Mouse (Mus musculus) CD4-positive helper T cell, adult 2 months (primary cell): ENCODE results near the gene Lsr.
"Not testable (repeated sequence)": the region's sequence is repeated elsewhere in the genome, so short reads cannot be mapped to it uniquely, and the experiment has no call there.

Experiments used
- DNase-seq: peaks from one replicate; pipeline ENCODE4 v3.0.0-alpha.2; 2012; ENCODE audit warnings: low read depth, missing footprints, low spot score

The Lsr gene

DNA sequence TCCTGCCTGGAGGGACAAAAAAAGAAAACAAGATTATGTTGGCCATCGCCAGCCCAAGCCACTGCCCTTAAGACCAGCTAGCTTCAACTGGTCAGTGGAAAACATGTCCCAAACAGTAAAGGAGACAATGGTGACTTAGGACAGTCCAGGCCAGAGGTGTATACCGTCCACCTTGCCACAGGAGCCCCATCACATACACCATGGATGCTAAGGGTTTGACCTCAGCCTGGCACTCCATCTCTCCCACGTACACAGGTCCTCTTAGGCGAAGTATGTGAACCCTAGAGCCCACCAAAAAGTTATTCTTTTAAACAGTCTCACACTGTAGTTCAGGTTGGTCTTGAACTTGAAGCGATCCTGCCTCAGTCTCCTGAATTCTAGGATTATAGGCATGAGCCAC, 10.4 kb downstream of the Lsr start:
- DNase-seq: no peak

- no peak for DNase-seq
These were observed 13.4 kb downstream of the Lsr start for GRCm38 (mm10) chr7:30959786-30960349.

DNA sequence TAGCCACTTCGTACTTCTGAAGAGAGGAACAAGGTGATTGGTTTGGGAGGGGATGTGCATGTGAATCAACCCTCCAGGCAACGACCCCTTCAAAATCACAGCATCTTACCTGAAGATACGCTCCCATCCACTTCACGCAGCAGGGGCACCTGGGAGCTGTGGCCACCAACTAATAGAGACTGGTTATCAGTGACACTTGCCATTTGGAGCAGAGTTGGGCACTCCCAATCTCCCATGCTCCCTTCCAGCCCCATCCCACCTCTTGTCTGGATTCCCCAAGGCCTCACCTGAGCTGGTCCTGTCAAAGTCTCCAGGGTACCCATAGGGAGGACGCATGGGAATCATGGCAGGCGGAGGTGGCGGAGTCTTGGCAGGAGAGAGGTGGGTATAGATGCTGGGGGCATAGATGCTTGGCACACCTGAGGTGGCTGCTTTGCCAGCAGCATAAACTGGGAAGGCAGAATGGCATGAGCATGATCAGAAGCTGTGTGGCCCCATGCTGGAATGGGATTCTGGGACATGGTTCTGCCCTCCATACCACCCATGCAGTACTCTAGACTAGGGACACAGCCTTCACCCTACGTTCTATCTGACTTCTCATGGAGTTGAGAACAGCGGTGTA, 14.3 kb downstream of the Lsr start:
- no peak for DNase-seq

DNA sequence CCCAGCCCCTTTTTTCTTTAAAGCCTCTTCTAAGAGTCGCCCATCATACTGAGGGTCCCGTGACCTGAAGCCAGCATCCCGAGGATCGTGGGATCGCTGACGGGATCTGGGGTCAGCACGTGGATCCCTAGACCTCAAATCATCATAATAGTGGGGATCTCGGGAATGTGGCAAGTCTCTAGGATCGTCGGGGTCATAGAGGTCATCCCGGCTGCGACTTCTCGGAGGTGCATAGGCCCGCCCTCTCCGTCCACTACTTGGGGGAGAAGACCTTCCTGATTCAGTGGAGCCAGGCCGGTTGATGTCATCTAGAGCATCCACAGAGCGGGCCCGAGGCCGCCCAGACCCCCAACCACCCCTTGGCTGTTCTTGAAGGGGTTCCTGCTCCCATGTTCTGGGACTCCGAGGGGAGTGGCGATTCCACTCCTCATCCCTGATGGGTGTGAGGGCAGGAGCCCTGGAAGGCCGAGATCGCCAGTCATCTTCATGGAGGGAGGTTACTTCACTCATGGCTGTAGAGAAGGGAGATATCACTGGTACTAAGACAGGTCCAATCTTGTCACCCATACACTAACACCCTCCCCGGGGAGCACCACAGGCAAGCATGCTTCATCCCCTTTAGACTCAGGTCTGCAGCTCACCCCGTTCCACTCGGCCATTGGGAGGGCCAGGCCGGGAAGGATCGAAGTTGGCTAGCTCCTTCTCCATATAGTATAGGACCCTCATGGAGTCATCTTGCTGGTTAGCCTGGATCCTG, 15.0 kb downstream of the Lsr start:
- DNase-seq: no peak

GRCm38 (mm10) chr7:30957367-30957783, 15.9 kb downstream of the Lsr start:
- DNase-seq: peak; percentile 94

DNA sequence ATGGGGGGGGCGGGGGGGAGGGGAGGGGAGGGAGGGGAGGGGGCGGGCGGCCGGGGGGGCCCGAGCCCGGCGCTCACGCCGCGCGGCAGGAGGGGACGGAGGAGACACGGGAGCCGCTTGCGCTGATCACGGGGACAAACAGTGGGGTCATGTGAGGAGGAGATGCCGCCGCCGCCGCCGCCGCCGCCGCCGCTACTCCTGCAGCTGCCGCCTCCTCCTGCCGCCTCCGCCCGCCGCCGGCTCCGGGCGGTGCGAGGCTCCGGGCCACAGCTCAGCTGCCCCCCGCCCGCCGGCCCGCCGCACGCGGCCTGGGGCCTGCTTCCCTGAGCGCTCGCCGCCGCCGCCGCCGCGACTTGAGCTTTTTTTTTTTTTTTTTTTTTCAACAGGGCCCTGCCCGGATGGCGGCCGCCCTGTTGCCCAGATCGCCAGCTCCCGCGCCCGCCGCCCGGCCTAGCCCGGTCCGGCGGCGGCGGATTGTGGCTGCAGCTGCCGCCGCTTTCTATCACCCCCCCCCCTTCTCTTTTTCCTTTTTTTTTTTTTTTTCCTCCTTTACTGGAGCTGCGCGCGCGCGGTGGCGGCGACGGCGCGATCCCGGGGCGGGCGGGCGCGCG, 16.4 kb downstream of the Lsr start, which contains the start of gene Usf2:
TSS of gene Usf2 (minus strand) at position 48 of the 611 bp plus-strand sequence.
- peak; percentile 89 for DNase-seq

- DNase-seq: no peak
These were observed 16.9 kb downstream of the Lsr start for GRCm38 (mm10) chr7:30956357-30956751.

DNA sequence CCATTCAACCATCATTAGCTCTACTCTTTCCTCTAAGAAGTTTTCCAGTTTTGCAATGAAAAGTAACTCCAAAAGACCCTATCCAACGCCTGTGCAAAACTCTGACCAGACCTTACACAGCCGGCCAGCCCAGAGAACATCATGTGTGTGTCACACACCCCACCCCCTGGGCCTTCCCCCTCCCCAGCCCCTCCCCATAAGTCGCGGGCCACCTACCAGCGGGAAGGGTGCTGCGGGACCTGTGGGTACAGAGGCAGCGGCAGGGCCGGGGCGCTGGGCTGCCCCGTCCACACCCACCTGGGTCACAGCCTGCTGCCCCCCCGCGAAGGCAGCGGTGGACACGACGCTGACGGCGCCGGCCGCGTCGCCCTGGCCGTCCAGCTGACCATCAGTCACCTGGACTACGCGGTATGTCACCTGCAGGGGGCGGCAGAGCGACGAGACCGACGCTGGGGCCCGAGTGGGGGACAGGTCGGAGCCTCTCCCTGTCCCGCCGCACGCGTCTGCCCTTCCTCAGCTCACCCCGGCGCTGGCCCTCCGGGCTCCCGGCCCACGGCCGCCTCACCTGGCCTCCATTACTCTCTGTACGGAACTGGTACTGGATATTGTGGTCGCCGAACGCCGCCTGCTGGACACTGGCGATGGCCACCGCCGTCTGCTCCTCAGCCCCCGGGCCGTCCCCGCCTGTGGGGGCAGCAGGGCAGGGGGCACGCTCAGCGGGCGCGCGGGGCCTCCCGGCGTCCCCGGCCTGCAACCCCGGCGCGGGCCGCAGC, 17.5 kb downstream of the Lsr start:
- DNase-seq: peak; percentile 73

DNA sequence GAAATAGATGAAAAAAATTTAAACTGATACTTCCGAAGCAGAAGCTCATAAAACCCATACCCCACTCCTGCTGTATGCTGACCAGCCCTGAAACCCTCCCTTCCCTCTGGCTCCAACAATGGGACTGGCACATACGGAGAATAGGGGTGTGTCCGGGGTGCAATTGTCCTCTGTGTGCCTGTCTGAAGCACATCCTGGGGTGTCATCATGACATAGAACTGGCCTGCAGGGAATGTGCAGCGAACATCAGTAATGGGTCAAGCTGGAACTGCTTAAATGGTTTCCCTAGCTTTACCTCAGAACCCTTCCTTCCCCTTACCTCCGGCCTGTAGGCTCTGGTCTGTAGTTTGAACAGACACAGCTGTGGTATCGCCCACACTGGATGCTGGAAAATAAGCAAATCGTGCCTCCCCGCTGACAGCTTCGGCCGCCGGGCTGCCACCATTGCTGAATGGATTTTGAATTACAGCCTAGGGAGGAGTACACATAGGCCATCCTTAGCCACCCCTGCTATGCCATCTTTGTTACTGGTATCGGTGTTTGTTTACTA, 18.2 kb downstream of the Lsr start:
- DNase-seq: no peak

DNA sequence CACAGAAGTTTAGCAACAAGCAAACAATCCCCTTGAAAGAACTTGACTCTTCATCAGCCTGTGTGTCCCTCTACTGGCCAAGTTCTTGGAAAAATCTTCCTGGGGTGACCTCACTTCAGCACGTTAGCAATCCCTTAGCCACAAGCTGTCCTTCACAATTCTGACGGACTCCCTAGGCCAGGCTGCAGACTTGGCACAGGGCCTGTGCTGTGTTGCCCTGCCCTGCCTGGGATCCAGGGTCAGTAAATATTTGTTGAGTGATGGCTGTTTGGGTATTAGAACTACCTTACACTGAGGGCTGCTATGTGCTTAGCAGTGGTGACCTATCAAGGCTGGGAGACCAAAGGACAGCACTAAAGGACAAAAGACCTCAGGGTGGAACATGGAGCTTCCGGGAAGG, 19.2 kb downstream of the Lsr start:
- no peak for DNase-seq

- DNase-seq: no peak
These were observed 19.8 kb downstream of the Lsr start for GRCm38 (mm10) chr7:30953459-30953858.

- DNase-seq: no peak
These were observed 20.6 kb downstream of the Lsr start for GRCm38 (mm10) chr7:30952441-30953265.

DNA sequence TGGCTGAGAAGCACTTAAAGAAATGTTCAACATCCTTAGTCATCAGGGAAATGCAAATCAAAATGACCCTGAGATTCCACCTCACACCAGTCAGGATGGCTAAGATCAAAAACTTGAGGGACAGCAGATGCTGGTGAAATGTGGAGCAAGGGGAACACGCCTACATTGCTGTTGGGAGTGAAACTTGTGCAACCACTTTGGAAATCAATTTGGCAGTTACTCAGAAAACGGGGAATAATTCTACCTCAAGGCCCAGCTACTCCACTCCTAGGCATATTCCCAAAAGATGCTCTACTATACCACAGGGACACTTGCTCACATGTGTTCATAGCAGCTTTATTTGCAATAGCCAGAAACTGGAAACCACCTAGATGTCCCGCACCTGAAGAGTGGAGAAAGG, 23.4 kb downstream of the Lsr start:
- DNase-seq: not testable (repeated sequence)

GRCm38 (mm10) chr7:30945876-30946275, 27.4 kb downstream of the Lsr start:
- no peak for DNase-seq

DNA sequence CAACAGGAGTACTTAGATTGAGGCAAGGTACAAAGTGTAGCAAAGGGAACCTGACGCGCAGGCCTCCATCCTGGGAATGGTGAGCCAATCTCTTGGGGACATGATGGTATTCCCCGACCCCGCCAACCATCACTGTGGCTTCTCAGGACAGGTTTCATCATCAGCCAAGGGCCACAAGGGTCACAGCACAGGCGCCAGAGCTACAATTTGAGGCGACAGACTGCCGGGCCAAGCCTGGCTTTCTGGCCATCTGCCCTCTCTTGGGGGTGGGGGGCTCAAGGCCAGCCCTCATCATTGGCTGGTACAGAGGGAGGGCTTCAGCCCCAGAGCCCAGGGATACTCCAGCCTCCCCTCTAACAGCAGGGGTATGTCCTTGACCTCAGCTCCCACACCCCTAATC, 27.8 kb downstream of the Lsr start:
- DNase-seq: not testable (repeated sequence)

DNA sequence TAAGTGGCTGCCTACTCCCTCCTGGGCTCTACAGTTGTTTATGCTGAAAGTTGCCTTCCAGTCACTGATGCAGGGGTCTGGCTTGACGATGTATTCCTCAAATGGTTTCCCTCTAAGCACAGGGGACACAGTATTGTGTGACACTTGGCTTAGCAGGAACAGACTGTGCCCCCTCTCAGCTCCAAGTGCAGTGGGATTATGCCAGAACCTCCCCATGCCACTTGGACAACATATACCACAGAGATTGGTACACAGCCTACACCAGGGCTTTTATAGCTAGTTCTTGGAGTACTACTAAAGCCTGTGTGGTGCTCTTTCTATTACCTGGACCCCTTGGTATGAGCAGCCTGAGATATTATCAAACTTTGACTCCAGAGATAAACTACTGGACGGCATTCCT, 28.6 kb downstream of the Lsr start:
- not testable (repeated sequence) for DNase-seq

- no peak for DNase-seq
These were observed 29.2 kb downstream of the Lsr start, which contains the start of gene Hamp for GRCm38 (mm10) chr7:30943909-30944635. TSS of gene Hamp (minus strand) at chr7:30944032.

GRCm38 (mm10) chr7:30942365-30942764, 30.9 kb downstream of the Lsr start:
- DNase-seq: not testable (repeated sequence)

DNA sequence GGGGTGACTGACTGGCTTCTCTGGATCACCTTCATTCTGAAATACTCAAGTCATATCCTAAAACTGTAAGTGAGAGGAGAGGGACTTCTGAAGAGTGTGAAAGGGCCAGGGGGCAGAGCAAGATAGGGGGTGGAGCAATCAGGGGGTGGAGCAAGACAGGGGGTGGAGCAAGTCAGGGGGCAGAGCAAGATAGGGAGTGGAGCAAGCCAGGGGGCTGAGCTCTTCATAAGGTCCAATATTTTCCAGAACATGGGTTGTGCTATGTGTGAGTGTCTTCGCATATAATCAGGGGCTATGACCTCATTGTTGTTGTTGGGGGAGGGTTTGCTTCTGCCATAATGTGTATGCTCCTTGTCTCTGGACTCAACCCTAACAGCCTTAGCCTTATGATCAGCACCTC, 33.2 kb downstream of the Lsr start:
- DNase-seq: peak; percentile 25
